ENCODE assay signal across 10 mouse cellular contexts in the genomic region with DNA sequence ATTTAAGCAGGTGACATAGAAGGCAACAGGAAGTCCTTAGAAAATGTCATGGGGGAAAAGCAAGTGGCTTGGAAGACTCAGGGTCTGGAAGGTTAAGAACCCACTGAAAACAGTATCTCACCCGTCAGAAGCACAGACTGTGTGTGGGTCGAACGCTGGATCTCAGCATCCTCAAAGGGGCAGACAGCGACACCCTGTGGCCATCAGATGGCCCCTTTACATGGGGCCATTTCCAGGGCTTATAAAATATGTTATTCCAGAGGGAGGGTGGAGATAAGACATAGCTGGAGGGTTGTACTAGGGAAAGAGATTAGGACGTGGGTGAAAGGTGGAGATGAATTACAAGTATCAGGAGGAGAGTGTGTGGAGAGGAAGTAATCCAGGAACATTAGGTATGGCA. TPM values are rescaled to one million over a fixed set of nuclear protein-coding genes. Genes with fewer than 3 reads are reported as not detected.
DNase-seq lines count a peak whose midpoint lies in the region; ATAC-seq and TF ChIP-seq lines count a peak whose summit lies in the region.
"Had no signal": no experiment of that assay in that cellular context is flagged by ENCODE, and none has a peak within 500 bp of the region (broad histone marks: within the 10 kb centered on the region; RNA-seq: fewer than 3 reads in every experiment).

No protein-coding gene starts in this region.

- no peak overlapping the region for H3K4me3 ChIP-seq in gastrocnemius, adult 2 months
- no peak overlapping the region for H3K4me3 ChIP-seq in midbrain, postnatal 0 days (ENCODE audit: low read depth, low read length)
- no peak overlapping the region for H3K4me3 ChIP-seq in midbrain, embryonic 13.5 days (replicated peaks)
- H3K4me3 ChIP-seq: heart, embryonic 15.5 days; liver, embryonic 13.5 days had no signal

- no peak overlapping the region for H3K4me2 ChIP-seq in midbrain, postnatal 0 days (ENCODE audit: low read depth, low read length, poor library complexity, severe bottlenecking)
- H3K4me2 ChIP-seq in midbrain, embryonic 13.5 days (replicated peaks) = no peak overlapping the region
- H3K4me2 ChIP-seq: heart, embryonic 15.5 days; liver, embryonic 13.5 days had no signal

- intact Hi-C loops in gastrocnemius, adult 2 months (cut with DNase I) = no loop called here

- 24% methylated on average over 5 of the region's 5 CpGs for WGBS in midbrain, postnatal 0 days
- 15% methylated on average over 5 of the region's 5 CpGs for WGBS in midbrain, embryonic 13.5 days

- no peak overlapping the region for H3K27ac ChIP-seq in gastrocnemius, adult 2 months
- H3K27ac ChIP-seq in midbrain, postnatal 0 days (ENCODE audit: low read depth, low read length) = no peak overlapping the region
- no peak overlapping the region for H3K27ac ChIP-seq in midbrain, embryonic 13.5 days
- H3K27ac ChIP-seq: heart, embryonic 15.5 days; liver, embryonic 13.5 days had no signal

- no peaks in the 10 kb centered on the region for H3K36me3 ChIP-seq in midbrain, postnatal 0 days (ENCODE audit: insufficient read depth, low read length)
- H3K36me3 ChIP-seq in midbrain, embryonic 13.5 days = no peaks in the 10 kb centered on the region
- H3K36me3 ChIP-seq: heart, embryonic 15.5 days; liver, embryonic 13.5 days had no signal

- no peaks in the 10 kb centered on the region for H3K27me3 ChIP-seq in midbrain, postnatal 0 days (ENCODE audit: insufficient read depth, low read length)
- H3K27me3 ChIP-seq in midbrain, embryonic 13.5 days = no peaks in the 10 kb centered on the region
- H3K27me3 ChIP-seq: heart, embryonic 15.5 days; liver, embryonic 13.5 days had no signal

- no peaks in the 10 kb centered on the region for H3K4me1 ChIP-seq in midbrain, postnatal 0 days (ENCODE audit: insufficient read depth, low read length)
- H3K4me1 ChIP-seq in midbrain, embryonic 13.5 days (replicated peaks) = no peaks in the 10 kb centered on the region
- H3K4me1 ChIP-seq: heart, embryonic 15.5 days; liver, embryonic 13.5 days had no signal

- DNase-seq in gastrocnemius, adult 2 months = peak; percentile 39
- no peak for DNase-seq in gastrocnemius, postnatal 10 days
- peak; percentile 12 for DNase-seq in midbrain, postnatal 0 days (ENCODE audit: low spot score)
- peak; percentile 50 for DNase-seq in cerebellum, postnatal 10 days
- DNase-seq in retina, postnatal 1 day = peak; percentile 46
- no peak for DNase-seq in urinary bladder, postnatal 10 days (ENCODE audit: low spot score)
- no peak for DNase-seq in spleen, adult 12 weeks (ENCODE audit: low spot score)
- DNase-seq: liver, embryonic 13.5 days had no signal

- H3K9me3 ChIP-seq in midbrain, postnatal 0 days (ENCODE audit: low read length) = no peaks in the 10 kb centered on the region
- H3K9me3 ChIP-seq in midbrain, embryonic 13.5 days = no peaks in the 10 kb centered on the region
- H3K9me3 ChIP-seq: heart, embryonic 15.5 days; liver, embryonic 13.5 days had no signal

- no peak overlapping the region for H3K9ac ChIP-seq in midbrain, postnatal 0 days (replicated peaks; ENCODE audit: low read length, poor library complexity, severe bottlenecking)
- no peak overlapping the region for H3K9ac ChIP-seq in midbrain, embryonic 13.5 days (replicated peaks)
- H3K9ac ChIP-seq: heart, embryonic 15.5 days; liver, embryonic 13.5 days had no signal

- TF ChIP-seq CTCF in gastrocnemius, adult 2 months (IDR thresholded peaks at IDR 0.05) = peak; percentile 69
- peak; percentile 65 for TF ChIP-seq CTCF in midbrain, postnatal 0 days (IDR thresholded peaks at IDR 0.05)

- no peak for ATAC-seq in midbrain, postnatal 0 days (ENCODE audit: low FRiP score)
- no peak for ATAC-seq in midbrain, embryonic 13.5 days

RNA-seq across cellular contexts. Expression of a gene that starts 0.9 kb away (rescaled TPM):
- total RNA-seq in gastrocnemius, adult 2 months (2021) = not detected
- total RNA-seq in gastrocnemius, postnatal 10 days (2021) = not detected
- total RNA-seq in midbrain, postnatal 0 days (2014; rRNA removed) = not detected in 2 replicates
- polyA plus RNA-seq in midbrain, postnatal 0 days (2015; fragmentation: Nextera tagmentation; extraction: Ambion mirVana) = not detected in 2 replicates
- 0.44 TPM in 1 of 2 replicates, not detected in the other for polyA plus RNA-seq in midbrain, embryonic 13.5 days (2015; fragmentation: Nextera tagmentation; extraction: Ambion mirVana)
- polyA plus RNA-seq: heart, embryonic 15.5 days; liver, embryonic 13.5 days had no signal

RNA-seq across cellular contexts. Expression of a gene that starts 16.2 kb away (rescaled TPM):
- not detected for total RNA-seq in gastrocnemius, adult 2 months (2021)
- not detected for total RNA-seq in gastrocnemius, postnatal 10 days (2021)
- not detected in 2 replicates for total RNA-seq in midbrain, postnatal 0 days (2014; rRNA removed)
- not detected in 2 replicates for polyA plus RNA-seq in midbrain, postnatal 0 days (2015; fragmentation: Nextera tagmentation; extraction: Ambion mirVana)
- polyA plus RNA-seq in midbrain, embryonic 13.5 days (2015; fragmentation: Nextera tagmentation; extraction: Ambion mirVana) = not detected in 2 replicates
- polyA plus RNA-seq: heart, embryonic 15.5 days; liver, embryonic 13.5 days had no signal

RNA-seq across cellular contexts. Expression of a gene that starts 24.0 kb away (rescaled TPM):
- total RNA-seq in gastrocnemius, adult 2 months (2021) = 10 to 100 TPM; 20.5 to 44.4 TPM
- 10 to 100 TPM; 16.8 to 17.3 TPM for total RNA-seq in gastrocnemius, postnatal 10 days (2021)
- 144 and 175 TPM in 2 replicates for total RNA-seq in midbrain, postnatal 0 days (2014; rRNA removed)
- 94.2 and 99.9 TPM in 2 replicates for polyA plus RNA-seq in midbrain, postnatal 0 days (2015; fragmentation: Nextera tagmentation; extraction: Ambion mirVana)
- polyA plus RNA-seq in midbrain, embryonic 13.5 days (2015; fragmentation: Nextera tagmentation; extraction: Ambion mirVana) = 66.0 and 69.1 TPM in 2 replicates

RNA-seq across cellular contexts. Expression of a gene that starts 24.8 kb away (rescaled TPM):
- not detected for total RNA-seq in gastrocnemius, adult 2 months (2021)
- not detected for total RNA-seq in gastrocnemius, postnatal 10 days (2021)
- total RNA-seq in midbrain, postnatal 0 days (2014; rRNA removed) = not detected in 2 replicates
- not detected in 2 replicates for polyA plus RNA-seq in midbrain, postnatal 0 days (2015; fragmentation: Nextera tagmentation; extraction: Ambion mirVana)
- polyA plus RNA-seq in midbrain, embryonic 13.5 days (2015; fragmentation: Nextera tagmentation; extraction: Ambion mirVana) = not detected in 2 replicates
- polyA plus RNA-seq: heart, embryonic 15.5 days; liver, embryonic 13.5 days had no signal

RNA-seq across cellular contexts. Expression of a gene that starts 37.3 kb away (rescaled TPM):
- total RNA-seq in gastrocnemius, adult 2 months (2021) = not detected
- not detected for total RNA-seq in gastrocnemius, postnatal 10 days (2021)
- total RNA-seq in midbrain, postnatal 0 days (2014; rRNA removed) = not detected in 2 replicates
- not detected in 2 replicates for polyA plus RNA-seq in midbrain, postnatal 0 days (2015; fragmentation: Nextera tagmentation; extraction: Ambion mirVana)
- not detected in 2 replicates for polyA plus RNA-seq in midbrain, embryonic 13.5 days (2015; fragmentation: Nextera tagmentation; extraction: Ambion mirVana)
- polyA plus RNA-seq: heart, embryonic 15.5 days; liver, embryonic 13.5 days had no signal

Comparison
In these comparisons a context has a peak if more than half of its experiments do, and no peak if none do; other contexts are left out.
1. DNase-seq: peak in gastrocnemius, adult 2 months (single experiment), midbrain, postnatal 0 days (single experiment), cerebellum, postnatal 10 days (2 of 2) and retina, postnatal 1 day (single experiment); none in gastrocnemius, postnatal 10 days (single experiment), urinary bladder, postnatal 10 days (single experiment) and spleen, adult 12 weeks (single experiment).